In genomic region chr11:116198639-116199531, GRCm38 (mm10) we compare ENCODE assay signal across 8 mouse cellular contexts. TPM values are rescaled to one million over a fixed set of nuclear protein-coding genes. Genes with fewer than 3 reads are reported as not detected.
A peak's percentile ranks its signal among the peaks of the same experiment; 100 is the strongest.
DNase-seq lines count a peak whose midpoint lies in the region; ATAC-seq and TF ChIP-seq lines count a peak whose summit lies in the region.

TSS of gene Ten1 (plus strand) at chr11:116198855.
TSS of gene Acox1 (minus strand) at chr11:116199045.

- H3K9ac ChIP-seq in embryonic facial prominence, embryonic 13.5 days = peak within 1 kb of the TSS; percentile 88
- peak within 1 kb of the TSS; percentile 82 for H3K9ac ChIP-seq in limb, embryonic 12.5 days (replicated peaks)
- peak within 1 kb of the TSS; percentile 91 for H3K9ac ChIP-seq in midbrain, embryonic 15.5 days

- peak within 1 kb of the TSS; percentile 76 for H3K4me3 ChIP-seq in embryonic facial prominence, embryonic 13.5 days
- H3K4me3 ChIP-seq in kidney, adult 2 months (ENCODE audit: insufficient read depth, low read depth, low read length) = peak within 1 kb of the TSS; percentile 76
- peak within 1 kb of the TSS; percentile 76 for H3K4me3 ChIP-seq in limb, embryonic 12.5 days (replicated peaks)
- peak within 1 kb of the TSS; percentile 86 for H3K4me3 ChIP-seq in midbrain, embryonic 15.5 days
- H3K4me3 ChIP-seq in spleen, adult 2 months (ENCODE audit: extremely low read depth, insufficient read depth, insufficient read length) = peak within 1 kb of the TSS; percentile 94

- H3K27me3 ChIP-seq in embryonic facial prominence, embryonic 13.5 days = no peaks in the 10 kb centered on the region
- no peaks in the 10 kb centered on the region for H3K27me3 ChIP-seq in kidney, adult 2 months (replicated peaks; ENCODE audit: control insufficient read depth, insufficient read depth, low read length)
- H3K27me3 ChIP-seq in limb, embryonic 12.5 days = no peaks in the 10 kb centered on the region
- no peaks in the 10 kb centered on the region for H3K27me3 ChIP-seq in midbrain, embryonic 15.5 days (replicated peaks)
- no peaks in the 10 kb centered on the region for H3K27me3 ChIP-seq in spleen, adult 2 months (ENCODE audit: control insufficient read depth, insufficient read depth, low read length)

- no peak for TF ChIP-seq CTCF in kidney, adult 2 months (conservative IDR thresholded peaks at IDR 0.05; ENCODE audit: insufficient read depth, insufficient read length, low read depth, low read length)
- no peak for TF ChIP-seq CTCF in spleen, adult 2 months (IDR thresholded peaks at IDR 0.05; ENCODE audit: extremely low read depth, insufficient read depth, insufficient read length, insufficient replicate concordance)

- no peaks in the 10 kb centered on the region for H3K9me3 ChIP-seq in embryonic facial prominence, embryonic 13.5 days
- H3K9me3 ChIP-seq in limb, embryonic 12.5 days = no peaks in the 10 kb centered on the region
- no peaks in the 10 kb centered on the region for H3K9me3 ChIP-seq in midbrain, embryonic 15.5 days

- TF ChIP-seq POLR2A in kidney, adult 2 months (IDR thresholded peaks at IDR 0.05; ENCODE audit: low read depth, low read length) = peak; percentile 98
- TF ChIP-seq POLR2A in spleen, adult 2 months (IDR thresholded peaks at IDR 0.05; ENCODE audit: low read depth, low read length) = peak; percentile 67

- peaks cover 9% of the 10 kb centered on the region for H3K4me1 ChIP-seq in embryonic facial prominence, embryonic 13.5 days
- peaks cover 11% of the 10 kb centered on the region; the same call in 1 of the 2 replicates for H3K4me1 ChIP-seq in kidney, adult 2 months (ENCODE audit: control insufficient read depth, insufficient read depth, low read length)
- H3K4me1 ChIP-seq in limb, embryonic 12.5 days (replicated peaks) = peaks cover 7% of the 10 kb centered on the region
- H3K4me1 ChIP-seq in midbrain, embryonic 15.5 days = peaks cover 31% of the 10 kb centered on the region
- peaks cover 5% of the 10 kb centered on the region; the same call in 1 of the 2 replicates for H3K4me1 ChIP-seq in spleen, adult 2 months (ENCODE audit: control insufficient read depth, insufficient read depth, insufficient read length)

- DNase-seq in 3134 (ENCODE audit: extremely low read depth, insufficient read length, low spot score) = peak; percentile 96
- peak; percentile 98 to 99 for DNase-seq in adrenal gland, postnatal 36 days
- DNase-seq in heart, adult 18-20 months = peak; percentile 99 to 100
- peak; percentile 99 for DNase-seq in kidney, adult 2 months
- DNase-seq in spleen, adult 2 months (ENCODE audit: low read depth in 1 of 2, low spot score in 2 of 2) = peak; percentile 84 to 92

- H3K4me2 ChIP-seq in embryonic facial prominence, embryonic 13.5 days = peak within 1 kb of the TSS; percentile 71
- H3K4me2 ChIP-seq in limb, embryonic 12.5 days = peak within 1 kb of the TSS; percentile 81
- H3K4me2 ChIP-seq in midbrain, embryonic 15.5 days = peak within 1 kb of the TSS; percentile 58

- ATAC-seq in embryonic facial prominence, embryonic 13.5 days (ENCODE audit: insufficient number of reproducible peaks, insufficient read depth, low FRiP score, low TSS enrichment, low read depth) = peak; percentile 95
- ATAC-seq in limb, embryonic 12.5 days (ENCODE audit: insufficient number of reproducible peaks, insufficient read depth, low FRiP score, low TSS enrichment, low read depth) = peak; percentile 96
- peak; percentile 99 for ATAC-seq in midbrain, embryonic 15.5 days (replicated peaks)

- WGBS in embryonic facial prominence, embryonic 13.5 days = under 1% methylated on average over 61 of the region's 62 CpGs
- WGBS in kidney, adult 2 months = under 1% methylated on average over 62 of the region's 62 CpGs
- WGBS in limb, embryonic 12.5 days = under 1% methylated on average over 59 of the region's 62 CpGs
- under 1% methylated on average over 62 of the region's 62 CpGs for WGBS in midbrain, embryonic 15.5 days
- under 1% methylated on average over 62 of the region's 62 CpGs for WGBS in spleen, adult 2 months

- peak within 1 kb of the TSS; percentile 93 for H3K27ac ChIP-seq in embryonic facial prominence, embryonic 13.5 days
- peak within 1 kb of the TSS; percentile 94 for H3K27ac ChIP-seq in kidney, adult 2 months (ENCODE audit: insufficient read depth, low read depth, low read length)
- H3K27ac ChIP-seq in limb, embryonic 12.5 days = peak within 1 kb of the TSS; percentile 92
- peak within 1 kb of the TSS; percentile 100 for H3K27ac ChIP-seq in midbrain, embryonic 15.5 days
- peak within 1 kb of the TSS; percentile 89 for H3K27ac ChIP-seq in spleen, adult 2 months (ENCODE audit: insufficient read depth, low read length)

- H3K36me3 ChIP-seq in embryonic facial prominence, embryonic 13.5 days = peaks cover 13% of the 10 kb centered on the region; the same call in 1 of the 2 replicates
- H3K36me3 ChIP-seq in kidney, adult 2 months (ENCODE audit: control insufficient read depth, insufficient read depth, low read length) = no peaks in the 10 kb centered on the region; the same call in 1 of the 2 replicates
- peaks cover 28% of the 10 kb centered on the region; the same call in 1 of the 2 replicates for H3K36me3 ChIP-seq in limb, embryonic 12.5 days
- 0 out of 2 replicates have a peak, but pooled peaks cover 3% of the 10 kb centered on the region for H3K36me3 ChIP-seq in midbrain, embryonic 15.5 days (replicated peaks)
- no peaks in the 10 kb centered on the region for H3K36me3 ChIP-seq in spleen, adult 2 months (ENCODE audit: control insufficient read depth, insufficient read depth, low read length)

RNA-seq across cellular contexts. Expression of gene Ten1, which starts in this region (rescaled TPM):
- total RNA-seq in adrenal gland, postnatal 36 days (2021) = 10 to 100 TPM; 20.0 to 28.5 TPM
- 59.7 and 74.1 TPM in 2 replicates for polyA plus RNA-seq in embryonic facial prominence, embryonic 13.5 days (2015; fragmentation: Nextera tagmentation; extraction: Ambion mirVana)
- total RNA-seq in heart, adult 18-20 months (2021) = 10 to 100 TPM; 14.1 to 17.4 TPM
- 20.1 and 21.0 TPM in 2 replicates for polyA plus RNA-seq in kidney, adult 2 months (2012; rRNA removed)
- polyA plus RNA-seq in limb, embryonic 12.5 days (2016; fragmentation: Nextera tagmentation; extraction: Ambion mirVana) = 64.7 and 71.3 TPM in 2 replicates
- polyA plus RNA-seq in midbrain, embryonic 15.5 days (2015; fragmentation: Nextera tagmentation; extraction: Ambion mirVana) = 86.7 and 92.5 TPM in 2 replicates
- polyA plus RNA-seq in spleen, adult 2 months (2012; rRNA removed) = 18.3 and 24.0 TPM in 2 replicates

RNA-seq across cellular contexts. Expression of gene Acox1, which starts in this region (rescaled TPM):
- 100 to 1,000 TPM; 170 to 228 TPM for total RNA-seq in adrenal gland, postnatal 36 days (2021)
- polyA plus RNA-seq in embryonic facial prominence, embryonic 13.5 days (2015; fragmentation: Nextera tagmentation; extraction: Ambion mirVana) = 21.4 and 24.5 TPM in 2 replicates
- total RNA-seq in heart, adult 18-20 months (2021) = 100 to 1,000 TPM; 171 to 200 TPM
- polyA plus RNA-seq in kidney, adult 2 months (2012; rRNA removed) = 251 and 265 TPM in 2 replicates
- polyA plus RNA-seq in limb, embryonic 12.5 days (2016; fragmentation: Nextera tagmentation; extraction: Ambion mirVana) = 18.1 and 21.2 TPM in 2 replicates
- polyA plus RNA-seq in midbrain, embryonic 15.5 days (2015; fragmentation: Nextera tagmentation; extraction: Ambion mirVana) = 63.0 and 64.0 TPM in 2 replicates
- polyA plus RNA-seq in spleen, adult 2 months (2012; rRNA removed) = 12.9 TPM in 2 replicates

Comparison
In these comparisons a context has a peak if more than half of its experiments do, and no peak if none do; other contexts are left out.
1. Peak in every context shown above with its lines: DNase-seq, ATAC-seq, H3K4me3 ChIP-seq and H3K27ac ChIP-seq.